Mouse (Mus musculus) heart, postnatal 0 days (tissue): ENCODE results near the gene Tesk2.

Experiments used
- CTCF ChIP-seq: IDR thresholded peaks from 2 replicates; pipeline ENCODE4 v1.5.1; 2016; ENCODE audit warnings: antibody characterized with exemption, control low read depth, low read depth
- EP300 ChIP-seq: IDR thresholded peaks from 2 replicates; pipeline ENCODE4 v1.6.1; 2016; ENCODE audit warnings: antibody characterized with exemption, low read depth

- no peak for TF ChIP-seq CTCF
- TF ChIP-seq EP300, result no peak
These were observed 13.1 kb upstream of the Tesk2 start for GRCm38 (mm10) chr4:116707666-116708065.
